Mouse (Mus musculus): ENCODE results near the gene Pus1.
"Not testable (repeated sequence)": the region's sequence is repeated elsewhere in the genome, so short reads cannot be mapped to it uniquely, and the experiment has no call there.

The Pus1 gene

DNA sequence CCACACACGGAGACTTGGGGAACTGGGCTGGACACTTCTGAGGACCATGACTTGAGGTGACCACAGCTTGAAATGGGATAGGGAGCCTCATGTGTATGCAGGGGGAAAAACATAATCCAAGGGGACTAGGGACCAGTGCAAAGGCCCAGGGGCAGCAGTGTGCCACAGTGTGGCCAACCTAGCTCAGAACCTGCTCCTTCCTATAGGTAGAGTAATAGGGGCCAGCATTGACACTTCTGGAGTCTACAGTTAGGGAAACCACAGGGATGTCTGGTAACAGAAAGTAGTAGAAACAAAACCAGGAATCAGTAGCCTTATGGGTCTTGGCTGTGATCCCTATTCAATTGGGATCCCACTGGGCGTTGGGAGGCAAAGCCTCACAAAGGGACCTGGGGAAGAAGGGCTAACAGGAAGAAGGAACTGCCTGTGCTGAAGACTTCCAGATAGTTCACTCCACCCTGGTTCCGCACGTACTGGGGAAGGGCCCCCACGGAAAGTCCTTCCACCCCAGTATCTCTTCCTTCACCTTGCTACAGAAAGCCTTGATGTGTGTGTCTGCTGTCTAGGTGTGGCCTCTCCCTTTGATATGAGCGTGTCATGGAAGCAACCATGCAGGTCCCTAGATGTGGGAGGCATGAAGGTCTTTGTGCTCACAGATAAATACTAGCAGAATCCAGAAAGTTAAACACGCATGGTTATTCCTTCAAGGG, 1.2 kb upstream of the Pus1 start:
- DNase-seq (ENCODE audit: low spot score in 2 of 2) = no peak

DNA sequence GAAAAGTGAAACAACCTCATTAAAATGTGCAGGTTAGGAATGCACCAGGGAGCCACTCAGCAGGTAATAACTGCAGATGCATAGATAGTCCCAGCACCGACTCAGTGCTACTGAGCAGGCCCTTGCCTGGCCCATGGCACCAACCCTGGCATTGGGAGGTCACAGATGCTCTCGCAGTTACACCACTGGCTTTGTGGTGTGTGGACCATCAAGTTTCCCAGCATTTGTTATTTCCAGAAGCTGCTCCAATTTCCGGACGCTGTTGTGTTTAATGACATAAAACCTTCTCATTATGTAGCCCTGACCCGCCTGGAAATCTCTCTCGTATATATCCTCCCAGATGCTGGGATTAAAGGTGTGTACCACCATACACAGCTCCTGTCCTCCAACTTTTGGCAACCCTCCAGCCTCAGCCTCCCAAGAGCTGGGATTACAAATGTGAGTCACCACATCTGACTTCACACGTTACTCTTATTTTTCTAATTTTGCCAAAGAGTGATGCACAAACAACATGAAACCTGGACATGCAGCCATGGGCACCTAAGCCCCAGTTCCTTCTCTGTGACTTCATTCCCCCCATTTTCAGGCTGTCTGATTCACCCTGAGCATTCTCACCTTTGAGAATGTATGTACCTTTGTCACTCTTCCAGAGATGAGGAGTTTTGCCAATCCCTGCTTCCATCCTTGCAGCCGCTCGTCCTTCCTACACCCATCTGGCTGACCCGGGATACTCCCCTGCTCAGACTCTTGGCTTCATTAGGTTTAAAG, 486 bp upstream of the Pus1 start:
- DNase-seq (ENCODE audit: low spot score in 2 of 2) = no peak

DNA sequence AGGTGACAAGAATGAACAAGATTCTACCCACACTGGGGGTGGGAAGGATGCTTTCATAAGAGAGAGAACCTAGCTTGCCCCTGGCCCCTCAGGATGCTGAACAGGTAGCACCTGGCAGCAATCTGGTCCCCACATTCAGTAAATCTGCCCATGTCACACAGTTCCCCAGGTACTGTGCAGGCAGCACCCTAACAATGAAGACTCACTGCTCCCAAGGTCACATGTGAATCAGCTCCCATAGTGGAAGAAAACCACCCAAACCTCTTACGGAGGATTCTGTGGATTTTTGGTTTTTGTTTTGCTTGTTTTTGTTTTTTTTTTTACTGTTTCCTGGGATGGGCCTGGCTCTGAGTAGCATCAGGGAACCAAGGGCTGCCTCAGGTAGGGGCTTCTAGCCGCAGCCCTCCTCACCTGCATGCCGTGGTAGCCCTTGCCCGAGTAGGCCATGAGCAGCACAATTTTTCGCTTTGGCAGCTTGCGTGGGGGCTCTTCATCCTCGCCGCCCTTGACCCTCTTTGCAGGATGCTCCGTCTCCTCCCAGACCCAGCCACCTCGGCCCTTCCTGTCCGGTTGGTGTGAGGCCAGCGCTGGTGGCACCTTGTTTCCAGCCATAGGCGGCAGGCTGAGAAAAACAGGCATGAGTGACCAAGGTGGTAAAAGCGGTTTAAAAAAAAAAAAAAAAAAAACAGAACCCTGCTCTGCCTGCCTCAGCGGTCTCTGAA, 1.0 kb downstream of the Pus1 start:
- no peak for DNase-seq (ENCODE audit: low spot score in 2 of 2)

DNA sequence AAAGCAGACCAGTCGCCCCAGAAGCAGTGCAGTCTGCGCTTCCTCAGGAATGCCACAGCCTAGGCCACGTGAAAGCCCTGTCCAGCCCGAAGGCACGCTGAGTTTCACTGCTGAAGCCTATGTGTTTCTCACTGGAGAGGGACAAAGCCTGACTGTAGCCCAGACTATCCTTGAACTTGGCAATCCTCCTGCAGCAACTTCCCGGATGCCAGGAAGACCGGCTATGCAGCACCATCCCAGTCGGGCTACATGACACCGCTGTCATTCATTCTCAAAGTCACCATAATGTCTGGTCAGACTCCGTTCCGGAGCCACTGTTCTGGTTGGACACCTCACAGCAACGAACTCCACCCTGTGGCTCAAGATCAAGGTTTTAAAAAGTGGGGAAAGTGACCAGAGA, 2.2 kb downstream of the Pus1 start:
- no peak for DNase-seq (ENCODE audit: low spot score in 2 of 2)

DNA sequence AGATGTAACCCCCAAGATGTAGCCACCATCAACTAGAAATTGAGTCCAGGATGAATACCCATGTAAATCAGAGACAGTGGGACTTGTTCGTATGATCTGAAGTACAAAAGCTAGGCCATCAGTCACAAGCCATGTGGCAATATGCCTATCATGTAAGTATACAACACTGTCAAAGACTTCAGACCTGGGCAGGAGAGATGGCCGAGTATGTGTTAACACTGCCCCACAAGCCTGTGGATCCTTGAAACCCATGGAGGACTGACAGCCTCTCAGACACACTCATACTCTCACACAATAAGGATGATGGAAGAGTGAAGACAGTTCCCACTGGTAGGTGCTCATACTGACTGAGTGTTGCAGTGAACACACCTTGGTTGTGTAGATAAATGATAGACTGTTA, 4.3 kb downstream of the Pus1 start:
- no peak for DNase-seq (ENCODE audit: low spot score in 2 of 2)

DNA sequence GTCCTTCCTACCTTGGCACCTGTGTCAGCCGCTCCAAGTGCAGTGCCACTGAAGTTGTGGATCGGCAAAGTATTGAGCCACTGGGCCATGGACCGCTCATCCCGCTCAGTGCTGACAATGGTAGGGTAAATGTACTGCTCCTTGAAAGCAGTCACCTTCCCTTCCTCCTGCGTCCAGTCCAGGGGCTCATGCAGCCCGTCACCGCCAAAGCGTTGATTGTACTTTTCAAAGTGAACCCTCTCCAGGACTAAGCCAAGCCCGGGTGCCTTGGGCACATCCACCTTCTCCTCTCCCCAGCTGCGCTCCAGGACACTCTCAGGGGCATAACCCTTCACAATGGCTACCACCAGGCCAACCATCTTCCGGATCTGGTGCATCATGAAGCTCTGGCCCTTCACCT, 5.9 kb downstream of the Pus1 start:
- no peak for DNase-seq (ENCODE audit: low spot score in 2 of 2)

DNA sequence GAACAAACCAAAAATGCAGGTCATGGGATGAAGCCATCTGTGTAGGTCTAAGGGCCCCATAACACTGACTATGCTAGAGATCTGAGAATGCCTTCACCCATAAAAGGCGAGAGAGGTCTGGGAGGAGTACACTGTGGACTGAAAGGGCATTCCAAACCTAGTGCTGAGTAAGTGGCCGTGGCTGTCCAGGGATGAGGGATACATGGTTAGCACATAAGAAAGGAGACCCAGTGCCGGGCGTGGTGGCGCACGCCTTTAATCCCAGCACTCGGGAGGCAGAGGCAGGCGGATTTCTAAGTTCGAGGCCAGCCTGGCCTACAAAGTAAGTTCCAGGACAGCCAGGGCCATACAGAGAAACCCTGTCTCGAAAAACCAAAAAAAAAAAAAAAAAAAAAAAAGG, 7.5 kb downstream of the Pus1 start:
- DNase-seq (ENCODE audit: low spot score in 2 of 2) = not testable (repeated sequence)

DNA sequence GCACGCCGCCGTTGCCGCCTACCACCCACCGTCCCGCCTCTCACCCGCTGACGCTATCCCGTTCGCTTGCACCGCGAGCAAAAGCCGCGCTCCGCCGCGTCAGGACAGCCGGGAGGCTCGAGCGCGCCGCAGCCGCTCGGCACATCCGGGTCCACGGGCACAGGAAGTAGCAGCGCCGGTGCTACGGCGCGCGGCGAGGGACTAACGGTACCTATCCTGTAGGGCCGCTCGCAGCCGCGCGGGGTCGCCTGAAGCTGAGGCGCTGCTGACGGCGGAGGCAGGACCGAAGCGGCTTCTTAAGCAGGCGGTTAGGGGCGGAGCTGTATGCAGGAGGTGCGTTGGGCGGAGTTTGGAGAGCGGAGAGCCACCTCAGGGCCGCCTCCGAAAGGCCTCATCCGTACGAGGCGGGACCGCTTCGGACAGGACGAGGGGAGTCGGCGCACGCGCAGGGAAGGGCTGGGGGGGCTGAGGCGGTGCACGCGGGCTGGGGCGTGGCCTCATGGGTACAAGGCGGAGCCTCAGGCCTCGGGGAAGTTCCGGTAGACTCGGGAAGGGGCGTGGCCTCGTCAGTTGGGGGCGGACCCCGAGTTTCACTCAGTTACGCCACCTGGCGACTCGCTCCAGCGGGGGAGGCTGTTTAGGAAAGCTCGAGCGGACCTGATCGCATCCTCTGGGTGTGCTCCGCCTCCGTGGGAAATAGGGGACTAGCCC, 9.9 kb downstream of the Pus1 start, which contains the start of gene Ep400:
Gene Ep400 (minus strand): TSS at position 270 of the 711 bp plus-strand sequence.
- peak; percentile 100 for DNase-seq (ENCODE audit: low spot score in 2 of 2)

DNA sequence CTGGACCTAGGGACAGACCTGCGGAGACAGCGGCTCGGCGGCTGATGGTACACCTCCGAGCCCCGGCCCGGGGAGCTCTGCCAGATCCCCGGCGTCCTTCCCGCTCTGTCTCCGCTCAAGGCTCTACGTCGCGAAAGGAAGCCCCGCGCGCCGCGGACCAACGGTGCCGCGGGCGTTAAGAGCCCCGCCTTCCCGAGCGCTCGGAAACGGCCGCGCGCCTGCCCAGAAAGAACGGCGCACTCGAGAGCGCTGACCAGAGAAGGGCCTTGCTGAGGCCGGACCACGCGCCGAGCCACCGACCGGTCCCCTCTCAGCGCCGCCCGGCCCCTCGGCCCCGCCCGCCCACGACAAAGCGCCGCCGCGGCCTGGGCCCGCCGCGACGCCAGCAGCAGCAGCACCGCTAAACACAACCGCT, 10.4 kb downstream of the Pus1 start:
- DNase-seq (ENCODE audit: low spot score in 2 of 2) = peak; percentile 40 to 47

DNA sequence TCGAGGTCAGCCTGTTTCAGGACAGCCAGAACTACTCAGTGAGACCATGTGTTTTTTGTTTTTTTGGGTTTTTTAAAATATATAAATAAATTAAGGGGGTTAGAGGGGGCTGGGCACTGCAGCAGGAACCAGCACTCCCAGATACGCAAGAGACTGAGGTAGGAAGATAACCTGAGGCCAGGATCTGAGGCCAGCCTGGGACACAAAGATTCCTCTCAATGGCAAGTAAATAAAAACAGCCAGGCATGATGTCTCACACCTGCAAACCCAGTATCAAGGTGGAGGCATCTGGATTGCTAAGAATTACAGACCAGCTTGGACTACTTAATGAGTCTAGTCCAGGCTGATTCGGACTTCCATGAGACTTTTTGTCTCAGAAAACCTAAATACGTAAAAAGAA, 11.2 kb downstream of the Pus1 start:
- no peak for DNase-seq (ENCODE audit: low spot score in 2 of 2)

DNA sequence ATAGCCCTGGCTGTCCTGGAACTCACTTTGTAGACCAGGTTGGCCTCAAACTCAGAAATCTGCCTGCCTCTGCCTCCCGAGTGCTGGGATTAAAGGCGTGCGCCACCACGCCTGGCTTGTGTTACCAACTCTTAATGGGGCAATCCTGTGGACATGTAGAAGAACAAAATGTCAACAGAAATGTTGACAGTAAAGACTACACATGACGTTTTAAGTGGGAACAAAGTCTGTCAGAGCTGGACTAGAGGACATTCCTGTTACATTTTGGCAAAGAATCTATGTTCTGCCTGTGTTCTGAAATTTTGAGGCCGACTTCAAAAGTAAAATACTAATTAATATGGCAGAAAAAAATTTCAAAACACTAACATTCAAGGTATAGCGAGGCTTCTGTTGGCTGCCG, 16.6 kb downstream of the Pus1 start:
- DNase-seq (ENCODE audit: low spot score in 2 of 2) = no peak

DNA sequence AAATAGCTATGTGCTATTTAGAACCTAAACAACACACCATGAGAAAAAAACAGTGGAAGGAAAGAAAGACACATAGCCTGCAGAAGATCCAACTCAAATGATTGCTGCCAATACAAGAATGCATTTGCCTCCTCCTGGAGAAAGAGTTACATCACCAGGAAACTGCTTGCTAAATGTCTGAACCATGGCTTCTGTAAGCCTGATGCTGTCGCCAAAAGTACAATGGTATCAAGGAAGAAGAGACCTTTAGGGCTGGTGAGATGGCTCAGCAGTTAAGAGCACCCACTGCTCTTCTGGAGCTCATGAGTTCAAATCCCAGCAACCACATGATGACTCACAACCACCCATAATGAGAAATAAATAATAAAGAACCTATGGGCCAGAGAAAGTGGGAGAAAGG, 35.4 kb downstream of the Pus1 start:
- no peak for DNase-seq (ENCODE audit: low spot score in 2 of 2)

DNA sequence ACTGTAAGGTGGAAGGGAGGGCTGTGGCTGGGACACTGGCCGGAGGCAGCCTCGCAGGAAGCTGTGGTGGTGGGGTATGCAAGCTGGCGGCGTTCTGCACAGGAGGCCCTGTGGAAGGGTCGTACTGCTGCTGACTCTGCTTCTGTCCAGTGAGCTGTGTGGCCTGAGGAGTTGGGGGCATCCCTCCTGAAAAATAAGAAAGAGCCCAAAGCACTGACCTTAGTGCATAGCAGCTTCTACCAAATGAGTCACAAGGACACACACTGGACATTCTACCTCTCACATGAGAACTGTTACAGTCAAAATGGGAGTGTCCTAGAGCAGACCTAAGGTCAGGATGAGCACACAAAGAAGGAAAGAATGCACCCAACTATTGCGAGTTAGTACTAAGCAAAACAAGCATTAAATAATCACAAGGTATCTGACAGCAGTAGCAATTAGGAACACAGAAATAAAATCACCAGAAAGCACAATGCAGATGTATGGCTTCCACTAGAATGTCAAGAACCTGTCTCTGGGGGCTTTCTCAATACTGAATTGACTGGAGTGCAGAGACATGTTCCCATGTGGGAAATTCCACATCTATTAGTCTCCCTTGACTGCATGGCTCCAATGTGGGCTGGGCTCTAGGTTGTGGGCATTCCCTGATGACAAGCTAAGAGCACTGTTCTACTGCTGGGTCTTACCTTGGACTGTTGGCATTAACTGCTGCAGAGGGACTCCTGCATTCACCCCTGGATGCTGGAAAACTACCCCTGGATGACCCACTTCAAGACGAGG, 40.8 kb downstream of the Pus1 start:
- DNase-seq (ENCODE audit: low spot score in 2 of 2) = no peak

DNA sequence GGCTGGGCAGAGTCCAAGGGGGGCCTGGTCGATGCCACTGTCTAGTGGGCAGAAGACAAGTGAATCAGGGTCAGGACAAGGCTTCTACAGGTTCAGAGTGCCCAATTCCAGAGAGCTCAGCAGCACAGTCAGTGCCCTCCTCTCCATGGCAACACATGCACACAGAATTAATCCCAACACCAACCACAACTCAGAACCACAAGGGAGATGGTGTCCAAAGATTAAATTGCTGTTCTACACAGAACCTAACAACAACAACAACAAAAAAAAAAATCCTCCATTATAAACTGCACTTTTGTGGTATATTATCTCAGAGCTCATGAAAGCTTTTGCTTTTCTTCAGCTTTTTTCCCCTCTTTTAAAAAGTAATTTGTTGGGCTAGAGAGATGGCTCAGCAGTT, 44.9 kb downstream of the Pus1 start:
- no peak for DNase-seq (ENCODE audit: low spot score in 2 of 2)

DNA sequence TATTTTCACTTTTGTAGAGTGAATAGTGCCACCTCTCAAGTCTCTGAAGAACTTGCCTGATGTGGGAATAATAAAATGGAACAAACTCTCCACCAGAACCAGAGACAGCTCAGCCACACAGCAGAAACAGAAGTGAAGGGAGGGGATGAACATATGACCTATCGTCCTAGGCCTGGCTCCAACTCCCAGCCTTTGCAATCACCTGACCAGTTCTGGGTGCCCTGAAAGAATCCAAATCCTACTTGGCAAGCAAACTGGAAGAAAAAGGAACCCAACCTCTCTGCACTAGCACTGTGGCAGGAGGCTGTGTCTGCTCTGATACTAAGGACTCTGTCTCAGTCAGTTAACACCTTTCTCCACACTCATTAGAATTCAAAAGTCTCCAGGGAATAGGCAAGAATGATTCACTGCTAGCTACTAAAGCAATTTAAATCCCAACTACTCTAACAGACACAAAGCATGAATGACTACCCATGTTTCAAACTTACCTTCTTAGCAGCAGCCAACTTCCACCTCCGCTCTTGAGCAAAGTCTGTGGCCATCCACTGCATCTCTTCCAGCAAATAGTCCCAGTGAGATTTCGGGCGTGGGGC, 47.1 kb downstream of the Pus1 start:
- no peak for DNase-seq (ENCODE audit: low spot score in 2 of 2)

DNA sequence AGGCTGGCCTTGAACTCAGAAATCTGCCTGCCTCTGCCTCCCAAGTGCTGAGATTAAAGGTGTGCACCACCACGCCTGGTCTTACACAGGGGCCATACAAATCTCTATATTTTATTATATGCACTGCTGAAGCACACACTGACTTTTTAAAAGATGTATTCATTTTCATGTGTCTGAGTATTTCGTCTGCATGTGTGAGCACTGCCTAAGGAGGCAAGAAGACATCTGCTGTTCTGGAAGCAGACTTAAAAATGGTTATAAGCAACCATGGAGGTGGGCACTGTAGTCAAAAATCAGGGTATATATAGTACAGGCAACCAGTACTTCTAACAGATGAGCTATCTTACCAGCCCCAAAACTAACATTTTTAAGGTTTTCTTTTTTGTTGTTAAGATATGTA, 49.2 kb downstream of the Pus1 start:
- DNase-seq (ENCODE audit: low spot score in 2 of 2) = no peak

DNA sequence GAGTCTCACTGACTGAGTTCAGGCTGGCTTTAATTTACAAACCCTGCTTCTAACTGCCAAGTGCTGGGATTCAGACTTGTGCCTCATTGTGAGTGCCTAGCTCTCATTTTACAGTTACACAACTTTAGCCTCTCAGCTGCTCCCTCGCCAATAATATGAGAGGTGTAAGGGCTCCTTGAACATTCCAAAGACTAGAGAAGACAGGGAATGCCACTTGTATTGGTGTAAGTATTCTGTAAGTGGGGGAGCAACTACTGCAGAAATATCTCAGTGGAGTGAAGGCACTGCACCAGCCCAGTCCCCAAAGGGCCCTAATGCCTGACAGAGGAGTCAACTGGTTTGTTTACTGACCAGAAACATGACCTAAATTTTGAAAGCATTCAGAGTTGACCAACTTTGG, 52.6 kb downstream of the Pus1 start:
- DNase-seq (ENCODE audit: low spot score in 2 of 2) = no peak

Data from spleen, postnatal 14 days (tissue).